Mouse (Mus musculus) liver, embryonic 14.5 days (tissue): ENCODE data around the gene Grm7.

Experiments
- CTCF ChIP-seq: IDR thresholded peaks from 2 replicates; pipeline ENCODE4 v1.5.1; 2016; ENCODE audit warnings: antibody characterized with exemption, low read depth, control low read depth
- EP300 ChIP-seq: IDR thresholded peaks from 2 replicates; pipeline ENCODE4 v1.6.1; 2016; ENCODE audit warnings: antibody characterized with exemption, low read depth

GRCm38 (mm10) chr6:111161037-111161436 lies 515.7 kb downstream of the Grm7 start:
- TF ChIP-seq EP300: no peak
- no peak for TF ChIP-seq CTCF
